Mouse (Mus musculus): ENCODE results near the gene Lpcat4.
"Not testable (repeated sequence)": the region's sequence is repeated elsewhere in the genome, so short reads cannot be mapped to it uniquely, and the experiment has no call there.

Lpcat4 gene

GRCm38 (mm10) chr2:112261748-112262653 lies 22.7 kb downstream of the Lpcat4 start, which contains the start of gene Nop10:
TSS of gene Nop10 (plus strand) at chr2:112261926.
- peak; percentile 93 for DNase-seq

- DNase-seq, result no peak
Observed at GRCm38 (mm10) chr2:112262779-112263295, 23.6 kb downstream of the Lpcat4 start.

GRCm38 (mm10) chr2:112264364-112264763 lies 25.1 kb downstream of the Lpcat4 start:
- no peak for DNase-seq

GRCm38 (mm10) chr2:112265448-112266241 lies 26.4 kb downstream of the Lpcat4 start, which contains the start of gene Slc12a6:
TSS of gene Slc12a6 (plus strand) at chr2:112265825.
- peak; percentile 90 for DNase-seq

- peak; percentile 50 for DNase-seq
Observed at GRCm38 (mm10) chr2:112266242-112266592, 26.9 kb downstream of the Lpcat4 start, which contains the start of gene Gm21985. TSS of gene Gm21985 (plus strand) at chr2:112266314.

- peak; percentile 31 for DNase-seq
Observed at GRCm38 (mm10) chr2:112266780-112267179, 27.5 kb downstream of the Lpcat4 start.

- DNase-seq, result no peak
Observed at GRCm38 (mm10) chr2:112267547-112268269, 28.4 kb downstream of the Lpcat4 start.

- DNase-seq, result no peak
Observed at GRCm38 (mm10) chr2:112270011-112270410, 30.7 kb downstream of the Lpcat4 start.

- no peak for DNase-seq
Observed at GRCm38 (mm10) chr2:112272909-112273308, 33.6 kb downstream of the Lpcat4 start.

- no peak for DNase-seq
Observed at GRCm38 (mm10) chr2:112273474-112273873, 34.2 kb downstream of the Lpcat4 start.

- no peak for DNase-seq
Observed at GRCm38 (mm10) chr2:112276870-112277269, 37.6 kb downstream of the Lpcat4 start.

GRCm38 (mm10) chr2:112282846-112283245 lies 43.6 kb downstream of the Lpcat4 start:
- DNase-seq, result no peak

- DNase-seq, result no peak
Observed at GRCm38 (mm10) chr2:112284363-112285030, 45.2 kb downstream of the Lpcat4 start.

- DNase-seq, result no peak
Observed at GRCm38 (mm10) chr2:112285031-112285390, 45.7 kb downstream of the Lpcat4 start.

GRCm38 (mm10) chr2:112286062-112286461 lies 46.8 kb downstream of the Lpcat4 start:
- DNase-seq, result not testable (repeated sequence)

GRCm38 (mm10) chr2:112287059-112287458 lies 47.8 kb downstream of the Lpcat4 start:
- DNase-seq, result no peak

- no peak for DNase-seq
Observed at GRCm38 (mm10) chr2:112289507-112289906, 50.2 kb downstream of the Lpcat4 start.

- no peak for DNase-seq
Observed at GRCm38 (mm10) chr2:112292823-112293222, 53.6 kb downstream of the Lpcat4 start.

- no peak for DNase-seq
Observed at GRCm38 (mm10) chr2:112296211-112296610, 56.9 kb downstream of the Lpcat4 start.
